Mouse (Mus musculus) CH12.LX (cell line): ENCODE measurements around the gene Adamtsl3. TPM values are rescaled to one million over a fixed set of nuclear protein-coding genes. Genes with fewer than 3 reads are reported as not detected.

Experiments
- DNase-seq: peaks from one replicate; pipeline ENCODE4 v3.0.0-alpha.2; 2013; ENCODE audit errors: extremely low read depth
- H3K27ac ChIP-seq: 2 replicates; pipeline ENCODE4 v1.5.1; 2012; ENCODE audit warnings: low read depth, mild to moderate bottlenecking, control low read depth, moderate library complexity; ENCODE audit not compliant: insufficient read depth
- H3K27me3 ChIP-seq: replicated peaks from 2 replicates; pipeline ENCODE3; 2012; ENCODE audit warnings: inconsistent platforms
- H3K36me3 ChIP-seq, 2 experiments: replicated peaks in 1 of 2; 2 replicates each; pipeline versions ENCODE3 to v1.6.1; 2012; ENCODE audit warnings: inconsistent platforms in 1 of 2, low read length in 1 of 2, mild to moderate bottlenecking in 1 of 2, mixed read lengths in 1 of 2, moderate library complexity in 1 of 2; ENCODE audit not compliant: control insufficient read depth in 1 of 2, insufficient read depth in 1 of 2
- H3K4me1 ChIP-seq, 2 experiments: 2 replicates each; pipeline ENCODE4 v1.6.1; 2012; ENCODE audit warnings: inconsistent platforms in 1 of 2, moderate library complexity in 1 of 2; ENCODE audit not compliant: insufficient read depth in 2 of 2, control insufficient read depth in 1 of 2
- H3K4me2 ChIP-seq: 2 replicates; pipeline ENCODE4 v1.6.1; 2012; ENCODE audit warnings: low read depth, mild to moderate bottlenecking, control low read depth; ENCODE audit not compliant: poor library complexity, insufficient read depth, severe bottlenecking
- H3K4me3 ChIP-seq, 3 experiments: fragments of 150-350 bp in 1 of 3; sonication (generic) in 1 of 3; replicated peaks in 1 of 3; 2 replicates each; pipeline versions ENCODE3 to v1.5.1; 2011 to 2012; ENCODE audit warnings: low read depth in 2 of 3, low read length in 2 of 3, mild to moderate bottlenecking in 2 of 3, moderate library complexity in 2 of 3, control low read depth in 1 of 3, improper control_type of control experiment in 1 of 3, inconsistent platforms in 1 of 3, mixed read lengths in 1 of 3; ENCODE audit not compliant: poor library complexity in 1 of 3
- H3K79me2 ChIP-seq: replicated peaks from 2 replicates; pipeline ENCODE4 v1.6.1; 2012; ENCODE audit warnings: mild to moderate bottlenecking, moderate library complexity; ENCODE audit not compliant: control insufficient read depth, poor library complexity, insufficient read depth, severe bottlenecking; ENCODE audit errors: extremely low read depth
- H3K9ac ChIP-seq: 2 replicates; pipeline ENCODE4 v1.6.1; 2012; ENCODE audit warnings: low read depth, mild to moderate bottlenecking, control low read depth, moderate library complexity; ENCODE audit not compliant: insufficient read depth
- H3K9me3 ChIP-seq: replicated peaks from 2 replicates; pipeline ENCODE3; 2012; ENCODE audit warnings: low read length, inconsistent platforms, mixed read lengths
- CHD2 ChIP-seq: IDR thresholded peaks from 2 replicates; pipeline ENCODE4 v1.6.1; 2011; ENCODE audit warnings: low read length, improper control_type of control experiment
- CTCF ChIP-seq, 2 experiments: IDR thresholded peaks in 1 of 2; conservative IDR thresholded peaks in 1 of 2; 2 replicates each; pipeline ENCODE4 v1.5.1; 2011 to 2012; ENCODE audit warnings: low read depth in 2 of 2, low read length in 2 of 2, improper control_type of control experiment in 1 of 2, inconsistent platforms in 1 of 2, mild to moderate bottlenecking in 1 of 2, moderate library complexity in 1 of 2
- ELF1 ChIP-seq: IDR thresholded peaks from 2 replicates; pipeline ENCODE4 v1.6.1; 2014; ENCODE audit warnings: low read depth, mild to moderate bottlenecking, inconsistent platforms, low read length, improper control_type of control experiment
- EP300 ChIP-seq: IDR thresholded peaks from 2 replicates; pipeline ENCODE4 v1.6.1; 2011; ENCODE audit warnings: low read length, improper control_type of control experiment
- GABPA ChIP-seq: IDR thresholded peaks from 2 replicates; pipeline ENCODE4 v1.6.1; 2012; ENCODE audit warnings: low read depth, low read length, improper control_type of control experiment, inconsistent platforms; ENCODE audit not compliant: insufficient replicate concordance
- HCFC1 ChIP-seq: IDR thresholded peaks from 2 replicates; pipeline ENCODE4 v1.6.1; 2012; ENCODE audit warnings: low read depth, mild to moderate bottlenecking, inconsistent platforms, low read length, improper control_type of control experiment
- IRF4 ChIP-seq: IDR thresholded peaks from 2 replicates; pipeline ENCODE4 v1.6.1; 2014; ENCODE audit warnings: low read depth, mild to moderate bottlenecking, inconsistent platforms, low read length, improper control_type of control experiment
- MAFK ChIP-seq: IDR thresholded peaks from 2 replicates; pipeline ENCODE4 v1.6.1; 2011; ENCODE audit warnings: low read length, improper control_type of control experiment; ENCODE audit not compliant: insufficient replicate concordance
- MAX ChIP-seq: IDR thresholded peaks from 2 replicates; pipeline ENCODE4 v1.6.1; 2011; ENCODE audit warnings: low read length, improper control_type of control experiment
- MAZ ChIP-seq: IDR thresholded peaks from 2 replicates; pipeline ENCODE4 v1.6.1; 2012; ENCODE audit warnings: low read depth, mild to moderate bottlenecking, inconsistent platforms, low read length, improper control_type of control experiment, moderate library complexity
- MYC ChIP-seq: IDR thresholded peaks from 2 replicates; pipeline ENCODE4 v1.6.1; 2011; ENCODE audit warnings: low read depth, mild to moderate bottlenecking, improper control_type of control experiment, low read length
- NELFE ChIP-seq: IDR thresholded peaks from 2 replicates; pipeline ENCODE4 v1.6.1; 2011; ENCODE audit warnings: low read depth, low read length, improper control_type of control experiment
- NRF1 ChIP-seq: IDR thresholded peaks from 2 replicates; pipeline ENCODE4 v1.6.1; 2014; ENCODE audit warnings: low read depth, mild to moderate bottlenecking, inconsistent platforms, low read length, improper control_type of control experiment, moderate library complexity
- PAX5 ChIP-seq: IDR thresholded peaks from 2 replicates; pipeline ENCODE4 v1.6.1; 2012; ENCODE audit warnings: low read length, inconsistent platforms, mixed read lengths
- RCOR1 ChIP-seq: conservative IDR thresholded peaks from 2 replicates; pipeline ENCODE4 v1.6.1; 2012; ENCODE audit warnings: low read depth, mild to moderate bottlenecking, inconsistent platforms, low read length, improper control_type of control experiment
- SIN3A ChIP-seq: IDR thresholded peaks from 2 replicates; pipeline ENCODE4 v1.6.1; 2012; ENCODE audit warnings: low read length, improper control_type of control experiment, inconsistent platforms
- TBP ChIP-seq: conservative IDR thresholded peaks from 2 replicates; pipeline ENCODE4 v1.6.1; 2011; ENCODE audit warnings: low read depth, low read length, improper control_type of control experiment
- TCF12 ChIP-seq: IDR thresholded peaks from 2 replicates; pipeline ENCODE4 v1.6.1; 2014; ENCODE audit warnings: low read depth, mild to moderate bottlenecking, inconsistent platforms, low read length, improper control_type of control experiment
- UBTF ChIP-seq: IDR thresholded peaks from 2 replicates; pipeline ENCODE4 v1.6.1; 2012; ENCODE audit warnings: low read depth, mild to moderate bottlenecking, inconsistent platforms, low read length, improper control_type of control experiment, moderate library complexity
- USF1 ChIP-seq: IDR thresholded peaks from 2 replicates; pipeline ENCODE4 v1.6.1; 2014; ENCODE audit warnings: low read depth, mild to moderate bottlenecking, inconsistent platforms, low read length, improper control_type of control experiment
- ZC3H11A ChIP-seq: IDR thresholded peaks from 2 replicates; pipeline ENCODE4 v1.6.1; 2012; ENCODE audit warnings: low read depth, mild to moderate bottlenecking, inconsistent platforms, low read length, improper control_type of control experiment
- ZKSCAN1 ChIP-seq: IDR thresholded peaks from 2 replicates; pipeline ENCODE4 v1.6.1; 2012; ENCODE audit warnings: low read depth, inconsistent platforms, low read length, improper control_type of control experiment, borderline replicate concordance
- ZMIZ1 ChIP-seq: IDR thresholded peaks from 2 replicates; pipeline ENCODE4 v1.6.1; 2012; ENCODE audit warnings: low read depth, mild to moderate bottlenecking, inconsistent platforms, low read length, improper control_type of control experiment
- ZNF384 ChIP-seq: IDR thresholded peaks from 2 replicates; pipeline ENCODE4 v1.6.1; 2012; ENCODE audit warnings: low read depth, low read length, improper control_type of control experiment, inconsistent platforms
- dilution Hi-C: fragments of 300-500 bp; cut with MboI; formaldehyde crosslinking; loops from 2 replicates; pipeline ENCODE4 v1.14.3; 2020; ENCODE audit warnings: low sequenced_read_pairs; ENCODE audit not compliant: extremely low pct_unique_long_range_greater_than_20kb, extremely low pct_ligation_motif_present
- in situ Hi-C: fragments of 300-500 bp; cut with MboI; formaldehyde crosslinking; loops from 3 replicates; pipeline ENCODE4 v1.14.3; 2019; ENCODE audit warnings: low sequenced_read_pairs, low pct_ligation_motif_present, low pct_unique_long_range_greater_than_20kb, mixed read lengths
- polyA plus RNA-seq: library from polyadenylated mRNA; unstranded; fragments of >175 nt; gene quantifications from 2 replicates; pipeline ENCODE4 v1.2.1, GENCODE M21; 2012; ENCODE audit warnings: low read depth; ENCODE audit not compliant: insufficient read length
- total RNA-seq, 2 experiments: library from RNA; depleted of rRNA; stranded (reverse); fragments of 300-350 nt in 1 of 2; fragments of >200 nt in 1 of 2; gene quantifications; 2 replicates each; pipeline ENCODE4 v1.2.3; 2012 to 2014

Gene Adamtsl3
- total and polyA plus RNA-seq, 3 experiments: not detected

DNA sequence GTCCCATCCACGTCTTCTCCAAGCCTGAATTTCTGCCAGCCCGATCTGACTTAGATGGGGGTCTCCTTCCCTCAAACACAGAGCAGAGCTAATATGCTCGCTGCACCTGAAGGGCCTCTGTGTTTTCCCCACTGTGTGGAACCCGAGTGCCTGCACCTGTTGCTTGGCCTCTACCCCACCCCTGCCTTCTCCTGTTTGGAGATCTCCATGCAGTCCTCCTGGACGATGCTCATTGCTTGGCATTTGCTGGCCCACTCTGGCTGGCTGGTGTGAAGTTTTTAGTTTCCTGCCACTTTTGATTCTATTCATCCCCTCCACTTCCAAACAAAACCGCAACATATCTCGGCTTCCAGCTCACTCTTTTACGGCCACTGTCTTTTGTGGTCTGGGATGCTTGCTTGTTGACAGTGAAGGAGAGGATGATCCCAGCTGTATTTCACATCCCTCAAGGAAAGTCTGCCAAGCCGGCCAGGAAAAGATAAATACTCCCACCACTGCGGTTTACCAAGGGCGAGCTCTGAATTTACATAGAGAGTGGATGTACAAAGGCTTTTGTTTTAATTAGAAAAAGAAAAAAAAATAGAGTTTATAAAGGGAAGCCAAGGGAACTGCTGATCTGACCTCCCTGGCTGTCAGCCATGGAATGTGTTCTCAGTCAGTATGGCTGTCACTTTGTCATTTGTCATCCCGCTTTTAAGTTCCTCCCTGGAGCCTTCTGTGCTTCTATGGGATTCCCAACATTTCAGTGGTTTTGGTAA lies 198.4 kb downstream of the Adamtsl3 start:
- Histone ChIP-seq H3K36me3 (no peaks in the 10 kb centered on the region), H3K9ac (no peak overlapping the region), H3K27ac (no peak overlapping the region), H3K79me2 (no peaks in the 10 kb centered on the region), H3K4me1 (no peaks in the 10 kb centered on the region), H3K27me3 (no peaks in the 10 kb centered on the region), H3K4me2 (no peak overlapping the region), H3K9me3 (no peaks in the 10 kb centered on the region), H3K4me3 (no peak overlapping the region)
- dilution Hi-C loops (no loop called here), in situ Hi-C loops (no loop called here)
- no peak for DNase-seq
- TF ChIP-seq RCOR1: no peak
- no peak for TF ChIP-seq CTCF (conservative IDR thresholded peaks at IDR 0.05 in 1 of 2, IDR thresholded peaks at IDR 0.05 in 1 of 2; ENCODE audit: low read depth in 2 of 2, low read length in 2 of 2)
- no peak for TF ChIP-seq ZC3H11A
- no peak for TF ChIP-seq USF1
- TF ChIP-seq ZKSCAN1: no peak
- TF ChIP-seq MAFK: no peak
- no peak for TF ChIP-seq EP300
- no peak for TF ChIP-seq UBTF
- no peak for TF ChIP-seq MAX
- no peak for TF ChIP-seq PAX5
- TF ChIP-seq MYC: no peak
- TF ChIP-seq HCFC1: no peak
- TF ChIP-seq TCF12: no peak
- TF ChIP-seq ZNF384: no peak
- TF ChIP-seq GABPA: no peak
- no peak for TF ChIP-seq TBP
- TF ChIP-seq NELFE: no peak
- TF ChIP-seq ZMIZ1: no peak

DNA sequence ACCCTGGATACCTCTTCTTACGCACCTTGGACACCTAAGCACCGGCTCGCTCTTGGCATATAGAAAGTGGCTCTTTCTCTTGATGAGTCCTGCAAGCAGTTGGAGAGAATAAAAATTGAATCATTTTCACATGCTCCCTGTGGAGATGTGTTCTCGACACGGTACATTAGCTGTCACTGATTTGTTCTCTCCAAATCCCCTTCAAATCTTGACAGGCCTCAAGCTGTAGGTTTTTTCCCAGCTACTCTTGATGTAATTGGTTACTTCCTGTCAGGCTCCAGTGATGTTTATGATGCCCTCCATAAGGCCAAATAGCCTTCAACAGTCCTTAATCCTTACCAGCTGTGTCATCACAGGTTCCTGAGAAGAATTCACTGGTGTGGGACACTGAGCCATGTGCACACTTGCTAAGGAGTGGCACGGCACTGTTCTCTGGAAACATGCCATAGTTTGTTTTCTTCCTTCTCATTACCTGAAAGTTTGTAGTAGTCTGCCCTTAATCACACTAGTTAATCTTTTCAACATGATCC lies 209.0 kb downstream of the Adamtsl3 start:
- H3K4me2 ChIP-seq: no peak overlapping the region
- in situ Hi-C loops (no loop called here), dilution Hi-C loops (no loop called here)
- H3K4me3 ChIP-seq: no peak overlapping the region
- TF ChIP-seq HCFC1 (no peak), NRF1 (no peak), ELF1 (no peak), MAX (no peak), RCOR1 (no peak), SIN3A (no peak), MYC (no peak), CHD2 (no peak), MAZ (no peak), IRF4 (no peak), ZNF384 (no peak)
- H3K4me1 ChIP-seq: no peaks in the 10 kb centered on the region
- no peak overlapping the region for H3K9ac ChIP-seq
- no peak overlapping the region for H3K27ac ChIP-seq
- H3K79me2 ChIP-seq: no peaks in the 10 kb centered on the region
- no peaks in the 10 kb centered on the region for H3K36me3 ChIP-seq
- H3K9me3 ChIP-seq: no peaks in the 10 kb centered on the region
- DNase-seq: no peak
- H3K27me3 ChIP-seq: no peaks in the 10 kb centered on the region
